Mouse (Mus musculus) neural tube, embryonic 14.5 days (tissue): Measurements from ENCODE around the gene Rbm28. TPM values are rescaled to one million over a fixed set of nuclear protein-coding genes. Genes with fewer than 3 reads are reported as not detected.
A peak's percentile ranks its signal among the peaks of the same experiment; 100 is the strongest.

Experiments used
- ATAC-seq: fragments of 200-750 bp; cut with Nextera tagmentation; 2 replicates; pipeline ENCODE4 v1.8.0; 2017; ENCODE audit warnings: low read depth, mild to moderate bottlenecking, moderate TSS enrichment, moderate library complexity
- H3K27ac ChIP-seq: fragments of 300-500 bp; sonication (generic); 2 replicates; pipeline ENCODE4 v1.5.1; 2014; ENCODE audit warnings: low read depth, mild to moderate bottlenecking, control low read depth, low read length, moderate library complexity, mixed read lengths
- H3K27me3 ChIP-seq: fragments of 300-500 bp; sonication (generic); 2 replicates; pipeline ENCODE4 v1.6.1; 2014; ENCODE audit warnings: low read length; ENCODE audit not compliant: control insufficient read depth, insufficient read depth
- H3K36me3 ChIP-seq: fragments of 300-500 bp; sonication (generic); 2 replicates; pipeline ENCODE4 v1.6.1; 2014; ENCODE audit warnings: low read length, mixed read lengths; ENCODE audit not compliant: control insufficient read depth, insufficient read depth
- H3K4me1 ChIP-seq: fragments of 300-500 bp; sonication (generic); 2 replicates; pipeline ENCODE4 v1.6.1; 2014; ENCODE audit warnings: low read length; ENCODE audit not compliant: control insufficient read depth, insufficient read depth
- H3K4me2 ChIP-seq: fragments of 300-500 bp; sonication (generic); 2 replicates; pipeline ENCODE4 v1.6.1; 2014; ENCODE audit warnings: mild to moderate bottlenecking, low read depth, low read length, control low read depth
- H3K4me3 ChIP-seq: fragments of 300-500 bp; sonication (generic); 2 replicates; pipeline ENCODE4 v1.5.1; 2014; ENCODE audit warnings: low read depth, low read length, control low read depth, mixed read lengths
- H3K9ac ChIP-seq: fragments of 300-500 bp; sonication (generic); replicated peaks from 2 replicates; pipeline ENCODE4 v1.6.1; 2014; ENCODE audit warnings: low read depth, mild to moderate bottlenecking, control low read depth, low read length, mixed read lengths
- H3K9me3 ChIP-seq: fragments of 300-500 bp; sonication (generic); 2 replicates; pipeline ENCODE4 v1.6.1; 2016; ENCODE audit warnings: low read length; ENCODE audit not compliant: control insufficient read depth
- WGBS: fragments of 180-500 bp; shearing (Covaris S2); extraction: QIAGEN DNeasy Blood & Tissue Kit; methylation state at CpG from one replicate; pipeline ENCODE4 v1.1.7; 2014; 5-methylcytosine and 5-hydroxymethylcytosine counted together
- microRNA-seq: library from miRNA; unstranded; fragments of <30 nt; microRNA quantifications from one replicate; pipeline ENCODE4, GENCODE M21; 2016
- polyA plus RNA-seq: library from polyadenylated mRNA; unstranded; fragments of >200 nt; fragmentation: Nextera tagmentation; extraction: Ambion mirVana; gene quantifications from 2 replicates; pipeline ENCODE4 v1.2.1, GENCODE M21; 2014

The Rbm28 gene
- polyA plus RNA-seq, 1 experiment from 2014 or later, result 44.5 TPM

- no peaks in the 10 kb centered on the region for H3K36me3 ChIP-seq
- WGBS, result 79% methylated on average over 10 of the region's 10 CpGs
- no peak for ATAC-seq
- no peaks in the 10 kb centered on the region for H3K4me1 ChIP-seq
- H3K27me3 ChIP-seq, result no peaks in the 10 kb centered on the region
- H3K4me3 ChIP-seq, result no peak overlapping the region
- H3K9me3 ChIP-seq, result no peaks in the 10 kb centered on the region
- H3K27ac ChIP-seq, result no peak overlapping the region
- H3K4me2 ChIP-seq, result no peak overlapping the region
- no peak overlapping the region for H3K9ac ChIP-seq
These were observed 82.9 kb downstream of the Rbm28 start for GRCm38 (mm10) chr6:29081826-29082363.

GRCm38 (mm10) chr6:29079291-29079690, 85.5 kb downstream of the Rbm28 start:
- Histone ChIP-seq H3K27me3 (no peaks in the 10 kb centered on the region), H3K9ac (no peak overlapping the region), H3K36me3 (no peaks in the 10 kb centered on the region), H3K27ac (no peak overlapping the region), H3K4me2 (no peak overlapping the region), H3K4me1 (no peaks in the 10 kb centered on the region), H3K4me3 (no peak overlapping the region), H3K9me3 (no peaks in the 10 kb centered on the region)
- peak; percentile 6; the same call in 1 of the 2 replicates for ATAC-seq
- 68% methylated on average over 4 of the region's 4 CpGs for WGBS

GRCm38 (mm10) chr6:29074133-29074469, 90.7 kb downstream of the Rbm28 start:
- Histone ChIP-seq H3K9ac (no peak overlapping the region), H3K27me3 (no peaks in the 10 kb centered on the region), H3K27ac (no peak overlapping the region), H3K4me3 (no peak overlapping the region), H3K36me3 (no peaks in the 10 kb centered on the region), H3K4me1 (no peaks in the 10 kb centered on the region), H3K9me3 (no peaks in the 10 kb centered on the region), H3K4me2 (no peak overlapping the region)
- ATAC-seq, result no peak

Small RNA genes within 50 kb of the gene (microRNA-seq; reads per million reads assigned to microRNA genes)
- not detected for gene Gm24303

Other genes starting within 250 kb of the Rbm28 start
- 0.05 TPM in 1 of 2 replicates, not detected in the other for gene Lep, start 104.8 kb downstream of the Rbm28 start, polyA plus RNA-seq
- gene Prrt4, start 14.6 kb upstream of the Rbm28 start, polyA plus RNA-seq, result 8.9 and 14.7 TPM in 2 replicates
- 77.6 and 83.7 TPM in 2 replicates for gene Impdh1, start 51.4 kb upstream of the Rbm28 start, polyA plus RNA-seq
- 27.9 and 30.3 TPM in 2 replicates for gene Hilpda, start 107.5 kb upstream of the Rbm28 start, polyA plus RNA-seq
- 0.44 and 0.64 TPM in 2 replicates for gene Fam71f2, start 114.6 kb upstream of the Rbm28 start, polyA plus RNA-seq
- gene Fam71f1, start 154.1 kb upstream of the Rbm28 start, polyA plus RNA-seq, result not detected in 2 replicates
- 141 and 194 TPM in 2 replicates for gene Calu, start 183.1 kb upstream of the Rbm28 start, polyA plus RNA-seq
- gene Opn1sw, start 223.5 kb upstream of the Rbm28 start, polyA plus RNA-seq, result 0.37 and 1.6 TPM in 2 replicates
- gene Ccdc136, start 231.3 kb upstream of the Rbm28 start, polyA plus RNA-seq, result 55.7 and 69.1 TPM in 2 replicates